Mouse (Mus musculus) adrenal gland, postnatal 36 days (tissue): ENCODE measurements at regions not wholly inside any gene's neighbourhood (a gene's known extent, or its start where the extent isn't known, plus 50 kb on each side); places are given as distances from the start of the nearest gene placed in this dataset.
"Not testable (repeated sequence)": the region's sequence is repeated elsewhere in the genome, so short reads cannot be mapped to it uniquely, and the experiment has no call there.

Source experiments
- DNase-seq, 2 experiments: peaks; one replicate each; pipeline ENCODE4 v3.0.0; 2021; ENCODE audit warnings: mixed read lengths in 1 of 2

DNA sequence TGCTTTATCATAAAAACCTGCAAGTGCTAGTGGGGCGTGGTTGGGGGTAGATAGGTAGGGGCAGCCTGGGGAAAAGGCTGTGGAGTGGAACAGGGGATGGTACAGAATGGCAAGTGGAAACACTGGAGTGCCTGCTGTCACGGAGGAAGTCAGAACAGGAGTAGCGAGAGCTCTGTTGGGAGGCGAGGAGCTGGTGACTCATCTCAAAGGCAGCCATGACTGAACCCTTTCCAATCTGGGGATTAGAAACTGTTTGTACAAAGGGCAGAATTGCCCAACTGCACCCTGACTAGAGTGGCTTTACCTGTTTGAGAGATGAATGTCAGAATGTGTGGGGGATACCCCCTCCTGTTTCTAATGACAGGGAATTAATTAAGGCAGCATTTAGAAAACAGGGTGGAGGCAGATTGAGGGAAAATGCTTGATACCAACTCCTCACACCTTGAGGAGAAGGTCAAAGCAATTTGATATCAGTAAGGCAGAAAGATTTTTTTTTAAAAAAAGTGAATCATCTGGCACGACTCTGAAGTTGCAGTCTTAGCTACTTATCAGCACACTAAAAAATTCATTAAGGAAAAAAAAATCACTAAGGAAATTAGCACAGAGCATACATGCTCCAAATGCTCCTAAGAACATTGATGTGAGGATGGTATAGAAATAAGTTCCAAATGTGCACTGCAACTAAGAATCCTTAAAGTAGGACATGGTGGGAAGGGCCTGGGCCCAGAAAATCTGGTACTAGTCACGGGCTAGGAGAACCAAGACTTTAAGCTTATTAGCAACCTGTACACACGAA is 54.7 kb upstream of the Usp25 start:
- DNase-seq: peak; percentile 49 to 61

DNA sequence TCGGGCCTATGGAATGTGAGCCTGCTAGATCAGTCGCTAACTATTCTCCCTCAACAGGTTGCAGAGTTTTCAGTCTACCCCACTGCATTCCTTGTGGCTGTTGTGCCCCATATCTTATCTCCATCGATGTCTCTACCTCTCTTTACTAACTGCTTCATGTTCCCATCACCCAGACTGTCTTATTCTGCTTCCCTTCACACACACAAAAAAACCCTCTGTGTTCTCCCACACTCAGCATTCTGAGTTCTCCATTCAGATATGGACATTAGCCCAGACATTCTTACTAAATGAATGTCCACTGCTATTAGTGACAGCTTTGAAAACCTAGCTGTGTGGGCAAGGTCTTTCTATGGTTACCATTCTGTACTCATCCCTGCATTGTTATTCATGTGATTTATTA is 56.0 kb upstream of the Usp25 start:
- DNase-seq: no peak

DNA sequence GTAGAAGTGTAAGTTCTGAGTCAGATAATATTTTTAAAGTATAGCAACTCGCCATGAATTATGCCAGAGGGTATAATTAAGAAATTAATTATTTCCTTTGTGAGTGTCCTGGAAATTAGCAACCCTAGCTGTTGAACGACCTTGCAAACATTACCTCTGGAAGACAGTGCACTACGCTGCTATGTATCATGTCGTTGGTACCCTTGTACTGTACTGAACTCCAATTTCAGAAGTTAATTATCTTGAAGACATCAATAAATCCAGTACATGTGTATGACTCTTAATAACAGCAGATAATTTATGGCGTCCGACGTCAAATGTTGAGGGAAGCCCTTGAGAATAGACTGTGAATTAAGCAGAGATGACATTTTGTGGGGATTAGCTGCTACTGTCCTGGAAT is 56.4 kb upstream of the Usp25 start:
- no peak for DNase-seq

DNA sequence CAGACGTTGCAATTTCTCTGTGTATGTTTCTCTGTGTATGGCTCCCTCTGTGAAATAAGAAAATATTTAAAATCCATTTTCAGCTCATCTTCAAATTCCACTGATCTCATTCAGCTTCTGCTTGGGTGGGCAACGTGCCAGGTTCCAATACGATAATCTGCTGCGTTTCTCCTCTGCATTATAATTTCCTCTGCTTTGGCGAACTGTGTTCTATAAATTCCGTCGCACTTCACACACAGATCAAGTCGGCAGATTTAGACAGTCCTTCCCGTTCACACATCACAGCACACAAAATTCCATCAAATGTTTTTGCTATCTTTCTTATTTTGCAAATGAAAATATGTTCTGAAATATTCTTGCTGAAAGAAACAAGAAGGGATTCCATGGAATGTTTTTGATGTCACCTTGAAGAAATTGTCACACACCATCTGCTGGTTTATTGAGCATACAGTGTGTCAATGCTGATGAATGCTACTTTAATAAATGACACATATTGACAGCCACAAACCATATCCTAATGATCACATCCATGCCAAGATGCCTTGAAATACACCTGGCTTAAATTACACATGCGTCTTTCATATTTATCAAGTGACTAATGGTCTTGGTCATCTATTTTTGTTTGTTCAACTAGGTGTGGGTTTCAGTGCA is 62.5 kb upstream of the Usp25 start:
- no peak for DNase-seq

DNA sequence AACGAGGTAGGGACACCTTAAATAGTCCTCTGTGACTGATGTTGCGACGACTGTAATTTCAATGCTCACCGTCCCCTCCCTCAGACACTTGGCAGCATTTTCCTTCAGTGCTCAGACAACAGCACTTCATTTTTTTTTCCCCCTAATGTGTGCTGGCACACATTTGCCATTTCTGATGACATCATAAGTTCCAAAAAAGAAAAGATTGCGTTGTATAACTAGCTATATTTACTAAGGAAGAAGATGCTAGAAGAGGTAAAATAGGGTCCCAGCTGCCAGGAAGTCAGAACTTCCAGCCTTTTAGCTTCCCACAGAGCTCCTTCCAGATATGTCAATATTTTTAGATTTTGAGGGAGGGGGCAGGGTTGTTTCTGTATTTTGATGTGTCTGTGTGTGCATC is 66.5 kb upstream of the Usp25 start:
- no peak for DNase-seq

DNA sequence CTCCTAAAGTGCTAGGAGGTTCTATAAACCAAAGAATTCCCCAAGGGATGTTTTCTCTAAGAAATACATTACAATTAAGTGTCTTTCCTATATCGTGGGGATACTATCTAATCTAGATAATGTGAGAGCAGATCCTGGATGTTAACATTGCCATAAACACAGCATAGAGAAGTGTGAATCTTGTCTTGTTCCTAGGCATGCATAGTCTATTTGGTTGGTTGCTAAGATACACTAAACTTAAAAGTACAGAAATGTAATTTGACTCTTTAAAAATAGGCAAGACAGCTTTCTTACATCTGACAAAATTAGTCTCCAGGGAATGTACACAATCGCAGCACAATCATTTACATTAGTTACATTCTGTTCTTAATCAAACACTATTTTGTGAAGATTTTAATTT is 75.4 kb upstream of the Usp25 start:
- no peak for DNase-seq

DNA sequence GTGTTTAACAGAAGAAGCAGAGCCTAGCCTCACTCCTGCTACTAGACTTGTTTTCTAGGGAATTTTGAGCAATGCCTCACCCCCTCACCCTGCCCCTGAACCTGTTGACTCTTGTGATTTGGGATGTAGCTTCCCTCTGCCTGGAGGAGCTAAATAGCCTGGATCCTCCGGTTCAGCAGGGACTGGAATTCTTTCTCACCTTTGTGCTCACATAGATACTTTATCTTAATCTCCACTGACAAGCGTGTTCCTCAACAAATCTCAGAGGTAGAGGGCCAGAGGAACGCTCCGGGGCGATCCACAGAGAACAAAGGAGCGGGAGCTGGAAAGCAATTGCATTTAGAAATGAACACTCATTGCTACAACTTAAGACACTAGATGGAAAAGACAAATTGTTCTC is 85.6 kb upstream of the Usp25 start:
- no peak for DNase-seq

DNA sequence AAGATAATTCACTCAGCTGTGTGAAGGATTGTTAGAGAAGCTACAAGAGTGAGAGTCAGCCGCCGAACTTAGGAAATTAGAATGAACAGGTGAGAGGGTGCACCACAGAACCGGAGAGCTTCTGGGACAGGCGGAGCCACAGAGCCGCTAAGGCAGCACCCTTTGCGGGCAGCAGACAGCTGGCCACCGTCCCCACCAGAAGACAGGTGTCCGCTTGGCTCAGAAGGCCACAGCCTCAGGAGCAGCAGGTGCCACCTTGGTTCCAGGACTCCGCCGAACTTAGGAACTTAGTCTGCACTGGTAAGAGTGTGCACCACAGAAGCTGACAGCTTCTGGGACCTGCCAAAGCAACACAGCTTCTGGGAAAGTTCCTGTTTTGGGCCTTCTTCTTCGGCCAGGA is 93.4 kb upstream of the Usp25 start:
- DNase-seq: not testable (repeated sequence)

DNA sequence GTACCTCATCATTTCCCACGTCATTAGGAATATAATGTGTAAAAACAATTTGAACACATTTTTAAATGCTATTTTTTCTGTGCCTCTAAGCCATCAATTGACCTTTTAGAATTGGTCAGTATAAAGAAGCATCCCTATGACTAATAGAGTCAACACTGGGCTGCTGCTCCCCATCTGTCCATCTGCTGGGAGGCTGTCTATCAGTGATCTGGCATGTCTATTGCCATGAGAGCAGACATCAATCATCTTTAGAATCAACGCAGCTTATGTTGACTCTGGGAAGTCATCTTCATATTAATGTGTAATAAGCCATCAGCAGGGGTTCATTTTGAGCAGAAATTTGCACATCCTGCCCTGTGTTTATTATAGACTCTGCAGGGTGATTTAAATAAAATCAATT is 94.9 kb upstream of the Usp25 start:
- no peak for DNase-seq

DNA sequence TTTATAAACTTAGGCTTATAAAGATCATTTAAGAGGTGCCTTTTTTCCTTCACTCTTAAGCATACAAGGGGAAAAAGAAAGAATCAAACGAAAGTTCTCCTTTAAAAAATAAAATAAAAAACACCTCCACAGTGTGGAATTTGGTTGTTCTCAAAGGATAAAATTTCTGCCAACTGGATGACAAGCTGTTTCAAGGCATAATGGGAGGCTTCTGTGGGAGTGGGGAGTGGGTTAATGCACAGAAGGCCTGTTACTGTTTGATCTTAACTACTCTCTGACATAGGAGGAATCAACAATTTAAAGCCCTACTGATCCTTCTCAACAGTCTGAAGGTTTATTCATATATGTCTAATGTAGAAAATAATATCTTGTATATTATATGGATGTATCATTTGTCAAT is 99.2 kb upstream of the Usp25 start:
- DNase-seq: no peak

DNA sequence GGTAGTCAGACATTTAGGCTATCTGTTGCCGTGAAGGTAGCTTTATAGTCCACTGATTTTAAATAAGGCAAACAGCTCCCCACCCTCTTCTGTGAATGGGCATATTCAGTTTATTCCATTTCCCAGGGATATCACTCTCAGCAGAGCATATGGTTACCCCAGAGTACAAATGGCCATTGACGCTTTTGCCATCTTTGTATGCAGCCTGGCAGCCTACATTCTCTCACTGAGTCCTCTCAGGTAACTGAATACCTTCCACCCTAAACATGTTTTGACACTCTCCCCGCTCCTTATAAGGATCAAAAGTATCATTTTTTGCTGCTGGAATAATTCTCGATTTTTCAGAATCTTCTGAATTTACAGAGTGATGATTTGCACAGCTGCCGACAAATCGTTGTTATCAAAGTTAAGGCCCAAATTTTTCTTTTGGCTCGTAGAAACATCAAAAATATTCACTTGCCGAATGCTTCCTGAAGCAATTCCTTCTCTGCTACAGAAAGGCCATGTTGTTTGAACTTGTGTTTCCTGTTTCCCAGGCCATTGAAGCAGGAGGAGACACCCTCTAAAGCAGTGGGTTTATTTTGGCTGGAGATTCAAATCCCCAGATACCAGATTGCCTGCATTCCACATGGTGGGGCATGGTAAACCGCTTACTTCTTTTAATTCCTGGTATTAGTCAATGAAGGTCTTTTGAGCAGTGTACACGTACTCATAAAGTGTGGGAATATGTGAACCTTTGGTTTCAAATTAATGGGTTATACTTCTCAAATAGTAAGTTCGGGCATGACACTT is 108.1 kb upstream of the Usp25 start:
- DNase-seq: no peak

DNA sequence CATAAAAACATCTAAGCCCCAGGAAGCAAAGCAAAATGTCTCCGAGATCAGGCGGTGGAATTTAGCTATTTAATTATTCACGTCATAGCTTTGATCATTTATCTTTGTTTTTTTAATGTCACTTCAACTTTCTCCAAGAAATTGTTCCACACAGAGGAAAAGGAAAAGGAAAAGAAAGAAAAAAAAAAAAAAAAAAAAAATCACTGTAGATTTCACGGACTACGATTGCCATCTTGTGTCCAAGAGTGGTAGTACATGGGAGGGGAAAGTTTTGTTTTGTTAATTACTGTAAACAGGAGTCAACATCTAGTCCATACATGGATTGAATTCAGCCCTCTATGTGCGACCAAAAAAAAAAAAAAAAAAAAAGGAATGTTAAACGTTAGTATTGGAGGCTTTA is 114.4 kb upstream of the Usp25 start:
- peak in 1 of 2 experiments; percentile 6 for DNase-seq

DNA sequence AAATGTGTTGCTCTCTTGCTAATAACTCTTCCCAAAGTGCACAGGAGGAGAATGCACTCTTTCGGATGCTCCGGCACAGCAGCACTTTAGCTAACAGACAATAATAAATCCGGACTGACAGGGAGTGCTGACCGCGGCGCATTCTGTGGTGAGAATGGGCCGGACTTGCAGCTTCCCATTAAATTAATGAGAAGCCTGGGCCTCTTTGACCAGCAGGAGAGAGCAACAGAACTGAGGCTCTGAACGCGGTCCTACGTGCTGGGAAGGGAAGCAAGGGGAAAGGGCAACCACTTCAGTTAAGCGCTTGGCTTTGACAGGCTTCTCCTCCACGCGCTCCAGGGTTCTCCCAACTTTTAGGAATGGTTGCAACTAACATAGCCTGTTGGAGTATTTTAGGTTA is 117.2 kb upstream of the Usp25 start:
- peak; percentile 21 to 22 for DNase-seq

DNA sequence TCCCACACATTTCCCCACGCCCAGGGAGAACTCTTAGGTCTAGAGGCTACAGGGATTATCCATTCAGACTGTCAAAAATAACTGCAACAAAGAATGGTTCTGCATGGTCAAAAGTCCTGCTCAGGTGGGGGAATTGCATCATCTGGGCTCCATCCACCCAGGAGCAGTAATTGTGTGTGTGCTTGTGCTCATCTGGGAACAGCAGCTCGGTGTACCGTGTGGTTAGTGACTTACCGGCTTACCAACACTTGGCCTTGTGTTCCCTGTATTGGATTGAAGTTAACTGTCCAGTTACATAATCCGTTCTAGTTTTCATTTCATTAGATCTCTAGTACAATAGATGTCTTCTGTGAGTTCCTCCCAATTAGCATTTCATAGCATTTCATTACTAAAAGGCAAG is 117.7 kb upstream of the Usp25 start:
- DNase-seq: no peak

DNA sequence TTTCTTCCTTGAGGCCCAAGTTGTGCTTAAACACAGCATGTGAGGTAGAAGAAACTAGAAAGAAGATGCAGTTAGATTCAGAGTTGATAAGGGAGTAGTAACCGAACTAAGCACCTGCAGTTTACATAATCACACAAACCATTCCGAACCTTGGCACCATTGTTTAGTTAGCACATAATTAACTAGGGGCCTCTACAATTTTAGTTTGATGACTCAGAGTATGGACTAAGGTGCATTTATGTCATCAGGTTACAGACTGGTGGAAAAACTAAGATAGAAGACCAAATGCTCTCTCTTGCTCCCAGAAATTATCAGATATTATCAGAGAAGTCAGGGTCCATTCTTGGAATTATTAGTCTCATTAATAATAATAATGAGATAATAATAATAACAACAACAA is 134.9 kb upstream of the Usp25 start:
- DNase-seq: no peak

DNA sequence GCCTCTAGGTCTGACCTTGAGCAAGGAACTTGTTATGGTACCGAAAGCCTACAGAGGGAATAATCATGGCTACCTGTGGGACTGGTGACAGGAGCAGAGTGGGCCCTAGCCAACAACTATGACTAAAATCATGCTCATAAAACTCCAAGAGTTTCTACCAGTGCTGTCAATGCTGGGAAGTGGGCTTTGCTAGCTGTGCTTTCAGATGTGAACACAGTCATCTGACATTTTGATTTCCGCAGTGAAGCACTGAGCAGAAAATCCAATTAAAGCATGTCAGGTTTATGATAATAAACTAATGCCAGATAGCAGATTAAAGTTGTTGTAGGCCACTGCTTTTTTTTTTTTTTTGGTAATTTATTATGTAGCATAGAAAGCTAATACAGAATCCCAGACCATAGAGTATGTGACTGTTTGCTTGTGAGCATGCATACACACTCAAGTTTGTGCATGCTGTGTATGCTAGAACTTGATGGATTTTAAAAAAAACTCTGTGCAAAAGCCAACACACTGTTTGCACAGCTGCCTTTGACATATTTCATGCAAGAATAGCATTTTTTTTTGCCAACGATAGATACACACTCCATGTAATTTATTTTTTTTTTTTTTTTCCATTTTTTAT is 138.0 kb upstream of the Usp25 start:
- DNase-seq: no peak

DNA sequence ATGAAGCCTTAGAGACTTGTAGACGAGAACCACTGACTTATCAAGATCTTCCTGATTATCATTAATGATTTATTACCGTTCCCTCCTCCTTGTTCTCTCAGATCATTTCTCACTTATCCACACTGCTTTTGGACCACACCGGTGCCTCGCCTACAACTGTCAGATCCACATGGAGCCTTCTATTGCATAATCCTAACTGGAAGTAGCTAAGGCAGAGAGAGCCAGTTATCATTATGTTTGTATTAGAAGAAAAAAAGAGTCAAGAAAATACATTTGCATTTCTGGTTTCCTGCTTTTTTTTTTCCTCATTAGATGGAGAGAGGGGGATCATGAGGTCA is 147.1 kb upstream of the Usp25 start:
- no peak for DNase-seq

DNA sequence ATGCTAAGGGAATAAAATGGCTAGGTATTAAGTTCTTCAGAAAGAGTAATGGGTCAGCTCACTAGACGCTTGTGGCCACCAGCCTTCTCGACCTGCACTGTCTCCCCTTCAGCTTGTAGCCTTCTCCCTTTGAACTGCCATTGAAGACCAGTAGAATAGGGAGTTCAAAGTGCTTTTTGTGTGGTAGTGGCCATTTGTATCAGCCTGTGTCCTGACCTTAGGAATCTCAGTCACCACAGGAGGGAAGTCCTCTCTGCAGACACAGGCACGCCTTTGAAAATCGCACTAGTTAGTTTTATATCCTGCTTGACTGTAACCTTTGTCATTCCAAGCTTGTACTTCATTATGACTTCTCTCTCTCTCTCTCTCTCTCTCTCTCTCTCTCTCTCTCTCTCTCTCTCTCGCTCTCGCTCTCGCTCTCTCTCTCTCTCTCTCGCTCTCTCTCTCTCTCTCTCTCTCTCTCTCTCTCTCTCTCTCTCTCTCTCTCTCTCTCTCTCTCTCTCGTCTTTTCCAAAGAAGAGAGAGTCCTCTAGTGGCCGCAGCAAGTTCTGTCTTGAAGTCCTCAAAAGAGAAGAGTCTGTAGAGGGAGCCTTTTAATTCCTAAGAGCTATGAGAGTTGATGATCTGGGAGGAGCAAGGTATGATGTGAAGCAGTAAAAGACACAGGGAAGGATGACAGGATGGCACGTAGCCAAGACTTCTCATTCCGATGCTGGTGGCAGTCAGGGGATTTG is 147.6 kb upstream of the Usp25 start:
- peak; percentile 35 to 64 for DNase-seq

DNA sequence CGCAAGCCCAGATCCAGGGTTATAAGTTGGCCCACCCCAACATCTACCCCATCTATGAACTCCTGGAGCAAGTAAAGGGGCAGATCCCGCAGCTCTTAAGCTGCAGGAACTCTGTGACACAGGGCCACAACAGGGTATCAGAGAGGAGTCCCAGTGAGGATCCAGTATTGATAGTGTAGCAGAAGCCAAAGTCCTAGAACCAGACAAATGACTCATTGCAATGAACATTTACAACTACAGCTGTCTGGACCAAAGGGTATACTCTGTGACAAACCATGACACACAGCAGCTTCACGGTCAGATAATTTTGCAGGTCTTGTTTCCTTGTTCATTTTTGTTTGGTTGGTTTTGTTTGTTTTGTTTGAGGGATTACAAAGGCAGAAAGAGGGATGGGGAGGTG is 149.1 kb upstream of the Usp25 start:
- DNase-seq: no peak

DNA sequence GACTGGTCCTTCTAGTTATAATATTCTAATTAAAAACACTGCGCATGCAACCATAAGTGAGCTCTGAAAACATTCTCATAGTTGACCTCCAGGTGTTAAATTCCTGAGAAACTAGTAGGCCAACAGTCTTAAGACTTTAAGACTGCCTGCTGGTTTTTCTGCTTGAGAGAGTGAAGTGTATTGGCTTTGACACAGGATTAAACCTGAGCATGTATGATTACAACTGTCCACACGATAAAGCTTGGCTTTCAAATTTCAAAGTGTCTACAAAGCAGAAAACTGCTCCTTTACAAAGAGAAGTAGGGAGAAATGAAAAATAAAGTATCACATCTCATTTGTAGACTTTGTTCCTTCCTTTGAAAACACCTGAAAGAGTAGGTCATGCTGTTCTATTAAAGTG is 157.7 kb upstream of the Usp25 start:
- DNase-seq: no peak

DNA sequence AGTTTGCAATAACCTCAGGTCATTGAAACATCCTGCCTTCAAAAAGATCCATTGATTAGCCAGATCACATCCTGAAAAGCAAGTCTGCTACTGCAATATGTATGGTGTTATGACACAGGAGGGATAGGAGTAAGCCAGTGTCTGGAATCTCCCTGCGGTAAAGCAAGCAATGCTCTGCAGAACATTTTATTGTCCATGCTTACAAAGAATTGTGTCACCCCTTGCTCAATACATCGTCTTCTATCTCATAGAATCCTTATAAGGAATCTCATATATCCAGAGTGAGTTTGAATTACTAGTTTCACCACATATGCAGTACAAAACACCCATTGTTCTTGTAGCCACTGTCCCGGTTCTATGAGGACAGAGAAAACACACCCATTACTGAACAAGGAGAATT is 162.1 kb upstream of the Usp25 start:
- no peak for DNase-seq

DNA sequence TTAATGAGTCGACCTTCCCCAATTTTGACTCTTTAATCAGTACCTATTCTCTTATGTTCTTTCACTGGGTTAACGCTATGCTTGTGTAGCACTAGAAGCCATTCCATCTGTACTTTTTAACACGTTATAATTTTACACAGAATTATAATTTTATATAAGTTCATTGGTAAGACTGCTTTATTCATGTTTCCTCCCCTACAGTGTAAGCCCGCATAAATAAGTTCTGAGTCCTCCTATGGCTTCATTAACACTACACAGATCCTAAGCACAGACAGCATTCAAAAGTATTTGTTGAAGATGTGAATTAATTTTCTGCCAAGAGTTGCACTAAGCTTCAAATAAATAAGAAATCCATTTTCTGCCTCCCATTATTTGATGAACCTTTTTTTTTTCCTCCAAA is 176.1 kb upstream of the Usp25 start:
- no peak for DNase-seq
